Mouse (Mus musculus) neural tube, embryonic 12.5 days (tissue): ENCODE measurements around the gene Stk25. TPM values are rescaled to one million over a fixed set of nuclear protein-coding genes. Genes with fewer than 3 reads are reported as not detected.

Experiments used
- ATAC-seq: fragments of 200-750 bp; cut with Nextera tagmentation; 2 replicates; pipeline ENCODE4 v1.8.0; 2017; ENCODE audit warnings: low read depth, mild to moderate bottlenecking, moderate TSS enrichment, moderate library complexity; ENCODE audit not compliant: low FRiP score
- H3K27ac ChIP-seq: fragments of 300-500 bp; sonication (generic); 2 replicates; pipeline ENCODE4 v1.5.1; 2016
- H3K27me3 ChIP-seq: fragments of 300-500 bp; sonication (generic); replicated peaks from 2 replicates; pipeline ENCODE4 v1.6.1; 2016; ENCODE audit warnings: mild to moderate bottlenecking
- H3K36me3 ChIP-seq: fragments of 300-500 bp; sonication (generic); 2 replicates; pipeline ENCODE4 v1.6.1; 2016; ENCODE audit warnings: mild to moderate bottlenecking
- H3K4me1 ChIP-seq: fragments of 300-500 bp; sonication (generic); 2 replicates; pipeline ENCODE4 v1.6.1; 2016
- H3K4me2 ChIP-seq: fragments of 300-500 bp; sonication (generic); replicated peaks from 2 replicates; pipeline ENCODE4 v1.6.1; 2016; ENCODE audit warnings: mild to moderate bottlenecking
- H3K4me3 ChIP-seq: fragments of 300-500 bp; sonication (generic); 2 replicates; pipeline ENCODE4 v1.5.1; 2016
- H3K9ac ChIP-seq: fragments of 300-500 bp; sonication (generic); 2 replicates; pipeline ENCODE4 v1.6.1; 2016; ENCODE audit warnings: mild to moderate bottlenecking
- H3K9me3 ChIP-seq: fragments of 300-500 bp; sonication (generic); 2 replicates; pipeline ENCODE4 v1.6.1; 2016; ENCODE audit warnings: mild to moderate bottlenecking
- WGBS: fragments of 180-500 bp; shearing (Covaris S2); methylation state at CpG from one replicate; pipeline ENCODE4 v1.1.7; 2016; 5-methylcytosine and 5-hydroxymethylcytosine counted together
- polyA plus RNA-seq: library from polyadenylated mRNA; unstranded; fragments of >200 nt; fragmentation: Nextera tagmentation; extraction: Ambion mirVana; gene quantifications from 2 replicates; pipeline ENCODE4 v1.2.1, GENCODE M21; 2016

Gene Stk25
- polyA plus RNA-seq, 1 experiment from 2014 or later, result 260 TPM

GRCm38 (mm10) chr1:93689901-93690496 lies 31.5 kb upstream of the Stk25 start:
- peaks cover 2% of the 10 kb centered on the region; the same call in 1 of the 2 replicates for H3K36me3 ChIP-seq
- no peak overlapping the region for H3K9ac ChIP-seq
- no peak overlapping the region for H3K27ac ChIP-seq
- 87% methylated on average over 7 of the region's 7 CpGs for WGBS
- H3K4me2 ChIP-seq, result no peak overlapping the region
- peaks cover 9% of the 10 kb centered on the region for H3K4me1 ChIP-seq
- no peak overlapping the region for H3K4me3 ChIP-seq
- peaks cover 8% of the 10 kb centered on the region for H3K27me3 ChIP-seq
- ATAC-seq, result no peak
- no peaks in the 10 kb centered on the region for H3K9me3 ChIP-seq

GRCm38 (mm10) chr1:93688154-93688553 lies 29.7 kb upstream of the Stk25 start:
- Histone ChIP-seq H3K4me1 (peaks cover 9% of the 10 kb centered on the region), H3K9ac (no peak overlapping the region), H3K4me2 (0 out of 2 replicates have a peak overlapping the region, but pooled peaks have one; percentile 81), H3K4me3 (no peak overlapping the region), H3K27ac (no peak overlapping the region), H3K36me3 (no peaks in the 10 kb centered on the region; the same call in 1 of the 2 replicates), H3K27me3 (peaks cover 8% of the 10 kb centered on the region), H3K9me3 (no peaks in the 10 kb centered on the region)
- no peak for ATAC-seq
- WGBS, result 82% methylated on average over 8 of the region's 8 CpGs

GRCm38 (mm10) chr1:93686961-93687320 lies 28.5 kb upstream of the Stk25 start:
- WGBS, result 19% methylated on average over 3 of the region's 3 CpGs
- ATAC-seq, result no peak
- Histone ChIP-seq H3K27me3 (peaks cover 8% of the 10 kb centered on the region), H3K27ac (no peak overlapping the region), H3K4me3 (peak overlapping the region; percentile 49), H3K9ac (peak overlapping the region; percentile 60; the same call in 1 of the 2 replicates), H3K4me2 (peak overlapping the region; percentile 81), H3K9me3 (no peaks in the 10 kb centered on the region), H3K36me3 (no peaks in the 10 kb centered on the region; the same call in 1 of the 2 replicates), H3K4me1 (peaks cover 9% of the 10 kb centered on the region)

GRCm38 (mm10) chr1:93686245-93686960 lies 27.9 kb upstream of the Stk25 start:
- H3K4me1 ChIP-seq, result peaks cover 9% of the 10 kb centered on the region
- no peaks in the 10 kb centered on the region; the same call in 1 of the 2 replicates for H3K36me3 ChIP-seq
- 1% methylated on average over 51 of the region's 51 CpGs for WGBS
- peak overlapping the region; percentile 81 for H3K4me2 ChIP-seq
- H3K9ac ChIP-seq, result peak overlapping the region; percentile 60
- peaks cover 8% of the 10 kb centered on the region for H3K27me3 ChIP-seq
- H3K4me3 ChIP-seq, result peak overlapping the region; percentile 49
- no peak overlapping the region for H3K27ac ChIP-seq
- no peaks in the 10 kb centered on the region for H3K9me3 ChIP-seq
- ATAC-seq, result peak; percentile 91

GRCm38 (mm10) chr1:93685401-93686244 lies 27.2 kb upstream of the Stk25 start, which contains the start of gene Bok:
TSS of gene Bok (plus strand) at chr1:93685660.
- Histone ChIP-seq H3K27ac (no peak within 1 kb of the TSS), H3K4me3 (peak within 1 kb of the TSS; percentile 49), H3K4me2 (peak within 1 kb of the TSS; percentile 81), H3K9ac (peak within 1 kb of the TSS; percentile 60), H3K4me1 (peaks cover 9% of the 10 kb centered on the region), H3K27me3 (peaks cover 8% of the 10 kb centered on the region), H3K9me3 (no peaks in the 10 kb centered on the region), H3K36me3 (no peaks in the 10 kb centered on the region; the same call in 1 of the 2 replicates)
- ATAC-seq, result peak; percentile 49
- under 1% methylated on average over 78 of the region's 78 CpGs for WGBS

- Histone ChIP-seq H3K4me1 (no peaks in the 10 kb centered on the region), H3K4me3 (no peak overlapping the region), H3K9ac (no peak overlapping the region), H3K27me3 (peaks cover under 1% of the 10 kb centered on the region; the same call in 1 of the 2 replicates), H3K27ac (no peak overlapping the region), H3K36me3 (no peaks in the 10 kb centered on the region), H3K9me3 (no peaks in the 10 kb centered on the region), H3K4me2 (no peak overlapping the region)
- WGBS, result 76% methylated on average over 7 of the region's 7 CpGs
- no peak for ATAC-seq
These were observed 21.6 kb upstream of the Stk25 start for GRCm38 (mm10) chr1:93679889-93680568.

GRCm38 (mm10) chr1:93678386-93678785 lies 19.9 kb upstream of the Stk25 start:
- Histone ChIP-seq H3K9ac (no peak overlapping the region), H3K9me3 (no peaks in the 10 kb centered on the region), H3K36me3 (no peaks in the 10 kb centered on the region), H3K27me3 (no peaks in the 10 kb centered on the region), H3K4me1 (no peaks in the 10 kb centered on the region), H3K4me3 (no peak overlapping the region), H3K4me2 (no peak overlapping the region), H3K27ac (no peak overlapping the region)
- 64% methylated on average over 2 of the region's 2 CpGs for WGBS
- no peak for ATAC-seq

- Histone ChIP-seq H3K4me2 (no peak overlapping the region), H3K36me3 (no peaks in the 10 kb centered on the region), H3K4me3 (no peak overlapping the region), H3K4me1 (peaks cover 8% of the 10 kb centered on the region; the same call in 1 of the 2 replicates), H3K9ac (no peak overlapping the region), H3K27me3 (no peaks in the 10 kb centered on the region), H3K9me3 (no peaks in the 10 kb centered on the region), H3K27ac (no peak overlapping the region)
- ATAC-seq, result no peak
- 90% methylated on average over 5 of the region's 5 CpGs for WGBS
These were observed 14.2 kb upstream of the Stk25 start for GRCm38 (mm10) chr1:93672682-93673081.

GRCm38 (mm10) chr1:93669941-93670340 lies 11.5 kb upstream of the Stk25 start:
- H3K27ac ChIP-seq, result no peak overlapping the region

GRCm38 (mm10) chr1:93668791-93669548 lies 10.5 kb upstream of the Stk25 start:
- H3K9me3 ChIP-seq, result no peaks in the 10 kb centered on the region
- H3K27me3 ChIP-seq, result no peaks in the 10 kb centered on the region
- no peaks in the 10 kb centered on the region for H3K36me3 ChIP-seq
- H3K9ac ChIP-seq, result peak overlapping the region; percentile 47
- H3K27ac ChIP-seq, result no peak overlapping the region; the same call in 1 of the 2 replicates
- WGBS, result 10% methylated on average over 17 of the region's 17 CpGs
- peak; percentile 88 for ATAC-seq
- peak overlapping the region; percentile 63 for H3K4me2 ChIP-seq
- peaks cover 8% of the 10 kb centered on the region; the same call in 1 of the 2 replicates for H3K4me1 ChIP-seq
- H3K4me3 ChIP-seq, result peak overlapping the region; percentile 32

More at GRCm38 (mm10) chr1:93669941-93670340, 11.5 kb upstream of the Stk25 start:
- H3K36me3 ChIP-seq, result no peaks in the 10 kb centered on the region
- no peaks in the 10 kb centered on the region for H3K9me3 ChIP-seq
- H3K4me2 ChIP-seq, result no peak overlapping the region
- no peak overlapping the region for H3K4me3 ChIP-seq
- no peak for ATAC-seq
- H3K27me3 ChIP-seq, result no peaks in the 10 kb centered on the region
- H3K4me1 ChIP-seq, result peaks cover 8% of the 10 kb centered on the region; the same call in 1 of the 2 replicates
- H3K9ac ChIP-seq, result no peak overlapping the region
